Mouse (Mus musculus): Measurements from ENCODE around the gene Krtap5-5.
"Not testable (repeated sequence)": the region's sequence is repeated elsewhere in the genome, so short reads cannot be mapped to it uniquely, and the experiment has no call there.

Krtap5-5 gene

GRCm38 (mm10) chr7:142229871-142230270 is at the start of gene Krtap5-5:
Gene Krtap5-5 (minus strand): TSS chr7:142229971.
- DNase-seq (ENCODE audit: low read depth), result not testable (repeated sequence)

- not testable (repeated sequence) for DNase-seq (ENCODE audit: low read depth)
These were observed 49.5 kb upstream of the Krtap5-5 start for GRCm38 (mm10) chr7:142279291-142279690.

DNA sequence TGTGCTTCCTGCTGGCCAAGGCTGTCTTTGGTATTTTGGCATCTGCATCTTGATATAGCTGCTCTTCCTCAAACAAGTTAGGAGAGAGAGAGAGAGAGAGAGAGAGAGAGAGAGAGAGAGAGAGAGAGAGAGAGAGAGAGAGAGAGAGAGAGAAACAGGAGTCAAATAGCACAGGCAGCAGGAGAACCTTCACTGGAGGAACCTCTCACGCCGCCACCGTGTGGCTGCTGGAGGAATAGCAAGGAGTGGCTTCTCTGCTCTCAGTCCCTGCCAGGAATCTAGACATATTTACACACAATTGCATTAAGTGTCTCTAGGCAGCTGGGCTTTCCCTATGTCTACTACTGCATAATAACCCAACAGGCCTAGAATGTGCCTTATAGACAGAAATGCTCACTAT is 48.4 kb upstream of the Krtap5-5 start:
- peak; percentile 67 for DNase-seq (ENCODE audit: low read depth)

GRCm38 (mm10) chr7:142274263-142274662 is 44.5 kb upstream of the Krtap5-5 start, which contains the start of gene Gm4559:
Gene Gm4559 (minus strand): TSS chr7:142274363.
- not testable (repeated sequence) for DNase-seq (ENCODE audit: low read depth)

DNA sequence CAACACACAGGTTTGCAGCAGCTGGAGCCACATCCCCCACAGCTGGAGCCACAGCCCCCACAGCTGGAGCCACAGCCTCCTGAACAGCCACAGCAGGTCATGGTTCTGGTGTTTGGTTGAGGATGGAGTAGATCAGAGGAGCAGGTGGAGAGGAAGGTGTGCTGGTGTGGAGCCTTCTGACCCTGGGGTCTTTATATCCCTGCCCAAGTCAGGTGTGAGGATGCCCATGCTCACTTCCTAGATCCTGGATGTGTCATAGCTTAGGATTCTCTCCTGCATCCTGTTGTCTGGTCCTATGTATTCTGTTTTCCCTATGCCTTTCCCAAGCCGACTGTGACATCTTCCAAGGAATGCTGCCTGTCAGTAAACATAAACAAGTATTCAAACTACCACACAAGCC is 28.5 kb upstream of the Krtap5-5 start, which contains the start of gene Gm2431:
TSS of gene Gm2431 (minus strand) at position 101 of the 400 bp plus-strand sequence.
- DNase-seq (ENCODE audit: low read depth), result not testable (repeated sequence)

DNA sequence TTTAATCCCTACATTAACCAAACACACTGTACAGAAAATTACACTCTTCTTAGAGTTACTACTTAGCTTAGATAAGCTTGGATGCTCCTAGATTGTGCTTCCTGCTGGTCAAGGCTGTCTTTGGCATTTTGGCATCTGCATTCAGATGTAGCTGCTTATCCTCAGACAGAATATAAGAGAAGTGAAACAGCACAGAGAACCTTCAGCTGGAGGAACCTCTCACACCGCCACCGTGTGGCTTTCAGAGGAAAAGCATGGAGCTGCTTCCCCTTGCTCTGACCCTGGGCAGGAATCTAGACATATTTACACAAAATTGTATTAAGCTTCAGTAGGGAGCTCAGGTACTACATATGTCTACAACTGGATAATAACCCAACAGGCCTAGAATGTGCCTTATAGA is 25.7 kb upstream of the Krtap5-5 start:
- DNase-seq (ENCODE audit: low read depth), result peak; percentile 10

DNA sequence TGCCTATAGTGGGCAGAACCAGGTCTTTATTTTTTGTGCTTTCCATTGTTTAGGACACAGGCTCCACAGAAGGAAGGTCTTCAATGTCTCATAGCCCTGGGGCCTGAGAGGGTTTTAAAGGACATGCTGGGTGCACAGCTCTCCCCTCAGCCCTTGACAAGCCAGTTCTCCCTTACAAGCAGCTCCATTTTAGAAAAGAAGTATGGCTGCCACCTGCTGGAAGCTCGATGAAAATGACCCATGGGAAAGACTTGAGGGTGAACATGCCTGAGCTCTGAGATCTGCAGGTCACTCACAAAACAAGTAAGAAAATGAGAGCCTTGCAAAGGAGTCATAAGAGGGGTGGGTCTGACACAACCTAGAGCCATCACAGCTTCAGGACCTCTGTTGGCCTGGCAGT is 20.1 kb upstream of the Krtap5-5 start:
- DNase-seq (ENCODE audit: low read depth), result no peak

GRCm38 (mm10) chr7:142240978-142241377 is 11.2 kb upstream of the Krtap5-5 start, which contains the start of gene Gm40460:
Gene Gm40460 (minus strand): TSS chr7:142241078.
- DNase-seq (ENCODE audit: low read depth), result no peak

DNA sequence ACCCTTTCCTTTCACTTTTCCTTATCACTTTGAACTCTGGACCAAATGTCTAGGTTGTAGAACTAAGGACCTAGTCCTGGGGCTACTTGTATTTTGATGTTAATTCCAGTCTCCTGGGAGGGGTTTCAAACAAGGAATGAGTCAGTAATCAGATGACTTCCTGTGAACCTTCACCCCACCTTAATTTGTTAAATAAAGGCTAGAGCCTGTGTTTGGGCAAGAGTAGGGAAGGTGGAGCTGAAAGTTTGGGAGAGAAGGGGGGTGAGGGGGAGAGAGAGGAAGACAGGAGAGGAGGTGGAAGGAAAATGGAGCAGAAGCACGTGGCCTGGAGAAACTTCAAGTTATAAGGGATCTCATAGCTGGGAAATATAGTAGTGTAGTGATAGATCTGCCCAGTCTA is 1.8 kb upstream of the Krtap5-5 start:
- DNase-seq (ENCODE audit: low read depth), result no peak

DNA sequence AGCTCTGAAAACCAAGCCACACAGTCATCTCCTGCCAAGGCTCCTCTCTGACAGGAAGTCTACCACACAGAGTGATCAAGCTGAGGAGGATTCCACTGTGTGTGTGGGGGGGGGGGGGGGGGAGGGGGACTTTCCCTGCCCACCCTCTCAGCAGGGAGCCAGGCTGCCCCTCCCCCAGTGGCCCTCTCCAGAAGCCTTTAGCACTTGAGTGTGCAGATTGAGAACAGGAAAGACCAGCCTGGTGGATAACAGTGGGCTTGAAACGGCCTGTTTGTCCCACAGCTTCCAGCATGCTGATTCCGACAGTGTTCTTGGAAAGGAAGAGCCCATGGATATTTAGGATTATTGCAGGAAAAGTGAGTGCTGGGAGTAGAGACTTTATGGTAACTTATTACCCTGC is 5.3 kb downstream of the Krtap5-5 start:
- no peak for DNase-seq (ENCODE audit: low read depth)

DNA sequence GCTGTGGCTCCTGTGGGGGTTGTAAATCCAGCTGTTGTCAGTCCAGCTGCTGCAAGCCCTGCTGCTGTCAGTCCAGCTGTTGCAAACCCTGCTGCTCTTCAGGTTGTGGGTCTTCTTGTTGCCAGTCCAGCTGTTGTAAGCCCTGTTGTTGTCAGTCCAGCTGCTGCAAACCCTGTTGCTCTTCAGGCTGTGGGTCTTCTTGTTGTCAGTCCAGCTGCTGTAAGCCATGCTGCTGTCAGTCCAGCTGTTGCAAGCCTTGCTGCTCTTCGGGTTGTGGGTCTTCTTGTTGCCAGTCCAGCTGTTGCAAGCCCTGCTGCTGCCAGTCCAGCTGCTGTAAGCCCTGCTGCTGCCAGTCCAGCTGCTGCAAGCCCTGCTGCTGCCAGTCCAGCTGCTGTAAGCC is 17.6 kb downstream of the Krtap5-5 start:
- DNase-seq (ENCODE audit: low read depth), result not testable (repeated sequence)

- no peak for DNase-seq (ENCODE audit: low read depth)
These were observed 18.2 kb downstream of the Krtap5-5 start, which contains the start of gene Gm7579 for GRCm38 (mm10) chr7:142211559-142211958. Gene Gm7579 (plus strand): TSS chr7:142211859.

- DNase-seq (ENCODE audit: low read depth), result not testable (repeated sequence)
These were observed 22.9 kb downstream of the Krtap5-5 start for GRCm38 (mm10) chr7:142206891-142207290.

DNA sequence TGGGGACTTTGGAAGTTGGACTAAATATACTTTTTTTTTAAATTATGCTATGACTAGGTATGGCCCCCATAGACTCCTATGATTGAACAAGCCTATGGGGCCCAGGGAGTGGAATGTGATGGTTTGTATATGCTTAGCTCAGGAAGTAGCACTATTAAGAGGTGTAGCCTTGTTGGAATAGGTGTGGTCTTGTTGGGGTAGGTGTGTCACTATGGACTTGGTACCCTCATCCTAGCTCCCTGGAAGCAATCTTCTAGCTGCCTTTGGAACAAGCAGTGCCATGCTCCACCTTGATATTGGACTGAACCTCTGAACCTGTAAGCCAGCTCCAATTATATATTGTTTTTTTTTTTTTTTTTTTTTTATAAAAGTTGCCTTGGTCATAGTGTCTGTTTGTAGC is 24.3 kb downstream of the Krtap5-5 start:
- DNase-seq (ENCODE audit: low read depth), result no peak

DNA sequence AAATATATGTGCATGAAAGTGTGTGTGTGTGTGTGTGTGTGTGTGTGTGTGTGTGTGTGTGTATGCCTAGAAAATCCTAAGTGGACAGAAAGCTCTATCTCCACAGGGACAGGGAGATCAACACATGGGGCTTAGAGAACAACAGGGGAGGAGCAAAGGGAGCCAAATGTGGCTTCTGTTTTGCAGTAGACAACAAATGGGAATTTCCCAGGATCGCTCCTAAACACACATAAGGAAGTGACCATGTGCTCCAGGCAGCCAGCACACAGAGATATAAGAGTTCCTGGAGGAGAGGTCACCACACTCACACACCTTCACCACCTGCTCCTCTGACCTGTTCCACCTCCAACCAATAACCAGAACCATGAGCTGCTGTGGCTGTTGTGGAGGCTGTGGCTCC is 28.7 kb downstream of the Krtap5-5 start, which contains the start of gene Krtap5-3:
TSS of gene Krtap5-3 (plus strand) at position 301 of the 400 bp plus-strand sequence.
- no peak for DNase-seq (ENCODE audit: low read depth)

DNA sequence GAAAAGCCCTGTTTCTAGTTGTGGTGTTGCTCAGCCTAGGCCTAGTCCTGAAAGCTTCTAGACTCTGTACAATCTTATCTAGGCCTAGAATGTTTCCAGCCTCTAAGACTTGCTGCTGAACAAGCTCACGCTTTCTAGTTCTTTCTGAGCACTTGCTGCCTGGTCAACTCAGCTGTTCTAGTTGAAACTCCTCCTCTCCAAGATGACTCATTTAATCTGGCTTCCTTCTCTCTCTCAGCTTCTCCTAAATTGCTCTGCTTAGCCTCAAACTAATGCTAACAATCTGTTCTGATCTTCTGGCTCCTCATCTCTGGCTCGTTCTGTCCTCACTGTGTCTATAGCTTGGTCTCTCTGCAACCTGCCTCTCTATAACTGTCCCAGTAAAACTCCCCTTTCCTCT is 31.0 kb downstream of the Krtap5-5 start:
- DNase-seq (ENCODE audit: low read depth), result no peak

DNA sequence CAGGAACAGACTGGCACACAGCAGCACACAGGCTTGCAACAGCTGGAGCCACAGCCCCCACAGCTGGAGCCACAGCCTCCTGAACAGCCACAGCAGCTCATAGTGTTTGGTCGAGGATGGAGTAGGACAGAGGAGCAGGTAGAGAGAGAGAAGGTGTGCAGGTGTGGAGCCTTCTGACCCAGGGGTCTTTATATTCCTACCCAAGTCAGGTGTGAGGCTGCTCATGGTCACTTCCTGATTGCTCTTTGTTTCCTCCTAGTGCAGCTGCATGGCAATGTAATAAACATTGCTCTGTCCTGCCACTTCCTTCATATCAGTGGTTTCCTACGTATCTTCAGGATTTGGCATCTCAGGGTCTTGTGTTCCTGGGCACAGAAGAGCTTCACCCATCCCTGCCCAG is 39.5 kb downstream of the Krtap5-5 start, which contains the start of gene Gm10153:
TSS of gene Gm10153 (minus strand) at position 101 of the 400 bp plus-strand sequence.
- DNase-seq (ENCODE audit: low read depth), result no peak

DNA sequence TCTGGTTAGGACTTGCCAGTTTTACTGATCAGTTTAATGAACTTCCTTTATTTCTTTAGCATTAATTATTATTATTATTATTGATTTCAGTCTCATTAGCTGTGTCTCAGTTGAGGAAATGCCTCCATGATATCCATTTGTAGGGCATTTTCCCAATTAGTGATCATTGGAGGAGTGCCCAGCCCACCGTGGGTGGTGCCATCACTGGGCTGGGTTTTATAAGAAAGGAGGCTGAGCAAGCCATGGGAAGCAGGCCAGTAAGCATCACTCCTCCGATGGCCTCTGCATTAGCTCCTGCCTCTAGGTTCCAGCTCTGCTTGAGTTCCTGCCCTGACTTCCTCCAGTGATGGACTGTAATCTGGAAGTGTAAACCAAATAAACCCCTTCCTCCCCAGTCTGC is 41.6 kb downstream of the Krtap5-5 start:
- DNase-seq (ENCODE audit: low read depth), result no peak

DNA sequence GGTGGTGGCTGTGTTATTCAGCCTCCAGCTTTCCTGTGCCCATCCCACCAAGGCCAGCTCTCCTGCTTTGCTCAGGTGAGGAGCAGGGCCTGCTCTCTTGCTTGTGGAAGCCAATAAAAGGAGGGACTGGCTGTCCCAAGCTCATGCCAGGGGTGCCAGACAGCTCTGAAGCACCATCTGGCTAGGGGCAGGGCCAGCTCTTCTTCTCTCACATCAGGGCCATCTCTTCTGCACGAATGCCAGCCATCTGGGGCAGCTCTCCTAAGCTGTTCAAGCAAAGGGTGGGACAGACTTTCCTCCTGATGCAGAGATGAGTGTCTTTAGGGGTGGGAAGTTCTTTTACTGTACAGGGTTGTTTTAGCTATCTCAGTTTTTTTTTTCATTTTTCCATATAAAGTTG is 48.8 kb downstream of the Krtap5-5 start:
- no peak for DNase-seq (ENCODE audit: low read depth)
